Mouse (Mus musculus): Measurements from ENCODE around the gene 1700018F24Rik. TPM values are rescaled to one million over a fixed set of nuclear protein-coding genes. Genes with fewer than 3 reads are reported as not detected.
"Not testable (repeated sequence)": the region's sequence is repeated elsewhere in the genome, so short reads cannot be mapped to it uniquely, and the experiment has no call there.

The 1700018F24Rik gene
- polyA plus RNA-seq, 1 experiment from 2014 or later: not detected

GRCm38 (mm10) chr5:145081866-145082613 lies 39.2 kb downstream of the 1700018F24Rik start:
- H3K27ac ChIP-seq (replicated peaks in 1 of 2; ENCODE audit: control insufficient read depth in 1 of 2, insufficient read depth in 1 of 2, low read depth in 2 of 2, low read length in 2 of 2): no peak overlapping the region
- H3K4me2 ChIP-seq (ENCODE audit: low read length): no peak overlapping the region
- no peak overlapping the region for H3K4me3 ChIP-seq (ENCODE audit: control insufficient read depth in 1 of 2, insufficient read depth in 1 of 2, low read depth in 1 of 2, low read length in 2 of 2)
- ATAC-seq (ENCODE audit: insufficient number of reproducible peaks, insufficient read depth, low FRiP score, low read depth): no peak
- H3K9ac ChIP-seq (ENCODE audit: low read length): no peak overlapping the region
- H3K9me3 ChIP-seq (ENCODE audit: control insufficient read depth, low read length): no peaks in the 10 kb centered on the region
- H3K27me3 ChIP-seq (ENCODE audit: control insufficient read depth, insufficient read depth, low read length): no peaks in the 10 kb centered on the region
- peaks cover 0 to 7% of the 10 kb centered on the region in 2 experiments; a peak in 2 of 4 replicates for H3K4me1 ChIP-seq (ENCODE audit: control insufficient read depth in 2 of 2, insufficient read depth in 2 of 2, low read length in 2 of 2)
- 82% methylated on average over 10 of the region's 10 CpGs for WGBS
- H3K36me3 ChIP-seq (ENCODE audit: control insufficient read depth, insufficient read depth, low read length): no peaks in the 10 kb centered on the region

DNA sequence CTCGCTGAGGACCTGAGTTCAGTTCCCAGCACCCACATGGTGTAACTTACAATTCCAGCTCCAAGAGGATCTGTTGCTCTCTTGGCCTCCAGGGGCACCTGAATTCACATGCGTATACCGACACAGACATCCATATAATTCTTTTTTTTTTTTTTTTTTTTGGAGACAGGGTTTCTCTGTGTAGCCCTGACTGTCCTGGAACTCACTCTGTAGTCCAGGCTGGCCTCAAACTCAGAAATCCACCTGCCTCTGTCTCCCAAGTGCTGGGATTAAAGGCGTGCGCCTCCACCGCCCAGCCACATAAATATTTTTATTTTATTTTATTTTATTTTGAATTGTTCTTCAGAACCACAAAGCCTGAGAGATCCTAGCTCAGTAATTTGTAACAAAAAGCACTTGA lies 40.4 kb downstream of the 1700018F24Rik start:
- Histone ChIP-seq H3K9ac (ENCODE audit: low read length) (peak overlapping the region; percentile 96), H3K27ac (replicated peaks in 1 of 2; ENCODE audit: control insufficient read depth in 1 of 2, insufficient read depth in 1 of 2, low read depth in 2 of 2, low read length in 2 of 2) (peak overlapping the region; percentile 18 to 58; a peak in 3 of 4 replicates), H3K4me3 (ENCODE audit: control insufficient read depth in 1 of 2, insufficient read depth in 1 of 2, low read depth in 1 of 2, low read length in 2 of 2) (peak overlapping the region; percentile 81 to 92), H3K4me2 (ENCODE audit: low read length) (peak overlapping the region; percentile 91)
- H3K9me3 ChIP-seq (ENCODE audit: control insufficient read depth, low read length); H3K36me3 ChIP-seq (ENCODE audit: control insufficient read depth, insufficient read depth, low read length); ATAC-seq (ENCODE audit: insufficient number of reproducible peaks, insufficient read depth, low FRiP score, low read depth); H3K4me1 ChIP-seq (ENCODE audit: control insufficient read depth in 2 of 2, insufficient read depth in 2 of 2, low read length in 2 of 2); H3K27me3 ChIP-seq (ENCODE audit: control insufficient read depth, insufficient read depth, low read length): not testable (repeated sequence)
- WGBS: 52% methylated on average over 6 of the region's 6 CpGs

GRCm38 (mm10) chr5:145083632-145084451 lies 41.1 kb downstream of the 1700018F24Rik start, which contains the start of the genes Arpc1a and Kpna7:
TSS of gene Arpc1a (plus strand) at chr5:145083830.
TSS of gene Kpna7 (minus strand) at chr5:145084030.
- H3K27ac ChIP-seq (replicated peaks in 1 of 2; ENCODE audit: control insufficient read depth in 1 of 2, insufficient read depth in 1 of 2, low read depth in 2 of 2, low read length in 2 of 2): peak within 1 kb of the TSS; percentile 19 to 58
- H3K4me2 ChIP-seq (ENCODE audit: low read length): peak within 1 kb of the TSS; percentile 91
- H3K4me1 ChIP-seq (ENCODE audit: control insufficient read depth in 2 of 2, insufficient read depth in 2 of 2, low read length in 2 of 2): peaks cover 0 to 7% of the 10 kb centered on the region in 2 experiments; a peak in 2 of 4 replicates
- WGBS: under 1% methylated on average over 54 of the region's 54 CpGs
- peak; percentile 96 for ATAC-seq (ENCODE audit: insufficient number of reproducible peaks, insufficient read depth, low FRiP score, low read depth)
- no peaks in the 10 kb centered on the region for H3K36me3 ChIP-seq (ENCODE audit: control insufficient read depth, insufficient read depth, low read length)
- H3K4me3 ChIP-seq (ENCODE audit: control insufficient read depth in 1 of 2, insufficient read depth in 1 of 2, low read depth in 1 of 2, low read length in 2 of 2): peak within 1 kb of the TSS; percentile 81 to 92
- H3K27me3 ChIP-seq (ENCODE audit: control insufficient read depth, insufficient read depth, low read length): no peaks in the 10 kb centered on the region
- peak within 1 kb of the TSS; percentile 96 for H3K9ac ChIP-seq (ENCODE audit: low read length)
- H3K9me3 ChIP-seq (ENCODE audit: control insufficient read depth, low read length): no peaks in the 10 kb centered on the region

DNA sequence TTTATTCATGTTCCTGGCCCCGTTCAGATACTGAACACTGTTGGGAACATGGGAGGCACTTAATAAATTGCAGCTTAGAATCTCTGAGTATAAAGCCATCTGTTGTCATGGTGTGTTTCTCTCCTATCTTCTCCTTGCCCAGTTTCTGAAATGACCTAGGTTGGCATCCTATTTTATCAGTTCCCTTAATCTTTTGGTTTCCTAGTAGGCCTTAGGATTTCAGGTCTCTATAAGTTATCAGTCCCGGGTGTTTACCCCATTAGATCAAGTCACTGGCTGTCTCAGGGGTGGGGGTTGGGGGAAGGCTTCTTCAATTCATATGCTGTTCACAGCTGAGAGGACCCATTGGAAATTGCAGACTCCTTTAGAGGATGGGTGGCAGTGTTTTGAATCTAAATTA lies 42.0 kb downstream of the 1700018F24Rik start:
- Histone ChIP-seq H3K4me3 (ENCODE audit: control insufficient read depth in 1 of 2, insufficient read depth in 1 of 2, low read depth in 1 of 2, low read length in 2 of 2) (peak overlapping the region; percentile 81 to 92; a peak in 3 of 4 replicates), H3K36me3 (ENCODE audit: control insufficient read depth, insufficient read depth, low read length) (no peaks in the 10 kb centered on the region), H3K9ac (ENCODE audit: low read length) (peak overlapping the region; percentile 96), H3K27ac (replicated peaks in 1 of 2; ENCODE audit: control insufficient read depth in 1 of 2, insufficient read depth in 1 of 2, low read depth in 2 of 2, low read length in 2 of 2) (no peak overlapping the region), H3K9me3 (ENCODE audit: control insufficient read depth, low read length) (no peaks in the 10 kb centered on the region), H3K27me3 (ENCODE audit: control insufficient read depth, insufficient read depth, low read length) (no peaks in the 10 kb centered on the region), H3K4me1 (ENCODE audit: control insufficient read depth in 2 of 2, insufficient read depth in 2 of 2, low read length in 2 of 2) (peaks cover 0 to 7% of the 10 kb centered on the region in 2 experiments; a peak in 2 of 4 replicates), H3K4me2 (ENCODE audit: low read length) (peak overlapping the region; percentile 91)
- no peak for ATAC-seq (ENCODE audit: insufficient number of reproducible peaks, insufficient read depth, low FRiP score, low read depth)
- WGBS: 72% methylated on average over 2 of the region's 2 CpGs

DNA sequence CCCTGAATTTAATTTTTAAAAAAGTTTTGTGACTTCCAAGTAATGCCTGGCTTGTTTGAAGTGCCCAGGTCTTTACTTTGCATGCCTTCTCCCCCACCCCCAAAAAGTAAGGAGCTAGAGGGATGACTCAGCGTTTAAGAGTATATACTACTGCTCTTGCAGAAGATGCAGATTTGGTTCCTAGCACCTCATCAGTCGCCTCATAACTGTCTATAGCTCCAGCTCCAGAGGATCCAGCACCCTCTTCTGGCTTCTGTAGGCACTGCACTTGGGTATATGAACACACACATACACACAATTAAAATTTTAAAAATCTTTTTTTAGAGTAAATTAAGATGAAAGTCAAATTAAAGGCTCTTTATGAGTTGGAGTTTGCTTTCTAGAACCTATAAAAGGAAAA lies 45.4 kb downstream of the 1700018F24Rik start:
- Histone ChIP-seq H3K36me3 (ENCODE audit: control insufficient read depth, insufficient read depth, low read length) (peaks cover 21% of the 10 kb centered on the region), H3K27ac (replicated peaks in 1 of 2; ENCODE audit: control insufficient read depth in 1 of 2, insufficient read depth in 1 of 2, low read depth in 2 of 2, low read length in 2 of 2) (no peak overlapping the region), H3K9ac (ENCODE audit: low read length) (no peak overlapping the region), H3K4me1 (ENCODE audit: control insufficient read depth in 2 of 2, insufficient read depth in 2 of 2, low read length in 2 of 2) (peaks cover 0 to 7% of the 10 kb centered on the region in 2 experiments; a peak in 2 of 4 replicates), H3K9me3 (ENCODE audit: control insufficient read depth, low read length) (no peaks in the 10 kb centered on the region), H3K27me3 (ENCODE audit: control insufficient read depth, insufficient read depth, low read length) (no peaks in the 10 kb centered on the region), H3K4me3 (ENCODE audit: control insufficient read depth in 1 of 2, insufficient read depth in 1 of 2, low read depth in 1 of 2, low read length in 2 of 2) (no peak overlapping the region), H3K4me2 (ENCODE audit: low read length) (no peak overlapping the region)
- ATAC-seq (ENCODE audit: insufficient number of reproducible peaks, insufficient read depth, low FRiP score, low read depth): no peak
- 99% methylated on average over 2 of the region's 2 CpGs for WGBS

- peaks cover 38% of the 10 kb centered on the region for H3K36me3 ChIP-seq (ENCODE audit: control insufficient read depth, insufficient read depth, low read length)
- no peak overlapping the region for H3K9ac ChIP-seq (ENCODE audit: low read length)
- H3K9me3 ChIP-seq (ENCODE audit: control insufficient read depth, low read length): no peaks in the 10 kb centered on the region
- H3K4me1 ChIP-seq (ENCODE audit: control insufficient read depth in 2 of 2, insufficient read depth in 2 of 2, low read length in 2 of 2): no peaks in the 10 kb centered on the region
- no peaks in the 10 kb centered on the region for H3K27me3 ChIP-seq (ENCODE audit: control insufficient read depth, insufficient read depth, low read length)
- WGBS: 85% methylated on average over 3 of the region's 3 CpGs
- ATAC-seq (ENCODE audit: insufficient number of reproducible peaks, insufficient read depth, low FRiP score, low read depth): no peak
- H3K4me3 ChIP-seq (ENCODE audit: control insufficient read depth in 1 of 2, insufficient read depth in 1 of 2, low read depth in 1 of 2, low read length in 2 of 2): no peak overlapping the region
- no peak overlapping the region for H3K4me2 ChIP-seq (ENCODE audit: low read length)
- no peak overlapping the region for H3K27ac ChIP-seq (replicated peaks in 1 of 2; ENCODE audit: control insufficient read depth in 1 of 2, insufficient read depth in 1 of 2, low read depth in 2 of 2, low read length in 2 of 2)
These were observed 47.1 kb downstream of the 1700018F24Rik start for GRCm38 (mm10) chr5:145089878-145090277.
